Mouse (Mus musculus): ENCODE results near the gene Gm12248. TPM values are rescaled to one million over a fixed set of nuclear protein-coding genes. Genes with fewer than 3 reads are reported as not detected.

Gm12248 gene
- polyA plus RNA-seq, 1 experiment from 2014 or later = not detected

- Histone ChIP-seq H3K36me3 (no peaks in the 10 kb centered on the region), H3K27ac (peak overlapping the region; percentile 67), H3K4me2 (no peak overlapping the region), H3K9me3 (no peaks in the 10 kb centered on the region), H3K4me3 (replicated peaks) (no peak overlapping the region), H3K4me1 (peaks cover 27% of the 10 kb centered on the region), H3K9ac (no peak overlapping the region), H3K27me3 (replicated peaks) (no peaks in the 10 kb centered on the region)
- 40% methylated on average over 3 of the region's 3 CpGs for WGBS
- ATAC-seq (ENCODE audit: insufficient read depth, low FRiP score, low read depth) = peak; percentile 20; the same call in 1 of the 2 replicates
These were observed 66.6 kb downstream of the Gm12248 start for GRCm38 (mm10) chr11:58026337-58026736.

GRCm38 (mm10) chr11:58025881-58026280 lies 67.1 kb downstream of the Gm12248 start:
- H3K27me3 ChIP-seq (replicated peaks) = no peaks in the 10 kb centered on the region
- no peak overlapping the region for H3K9ac ChIP-seq
- peak overlapping the region; percentile 67 for H3K27ac ChIP-seq
- WGBS = 70% methylated on average over 4 of the region's 4 CpGs
- peaks cover 28% of the 10 kb centered on the region for H3K4me1 ChIP-seq
- H3K4me3 ChIP-seq (replicated peaks) = no peak overlapping the region
- H3K4me2 ChIP-seq = no peak overlapping the region
- no peak for ATAC-seq (ENCODE audit: insufficient read depth, low FRiP score, low read depth)
- no peaks in the 10 kb centered on the region for H3K36me3 ChIP-seq
- no peaks in the 10 kb centered on the region for H3K9me3 ChIP-seq

GRCm38 (mm10) chr11:58024671-58025070 lies 68.3 kb downstream of the Gm12248 start:
- Histone ChIP-seq H3K9ac (no peak overlapping the region), H3K4me1 (peaks cover 28% of the 10 kb centered on the region), H3K4me3 (replicated peaks) (no peak overlapping the region), H3K36me3 (no peaks in the 10 kb centered on the region), H3K27me3 (replicated peaks) (no peaks in the 10 kb centered on the region), H3K27ac (0 out of 2 replicates have a peak overlapping the region, but pooled peaks have one; percentile 14), H3K9me3 (no peaks in the 10 kb centered on the region), H3K4me2 (no peak overlapping the region)
- no peak for ATAC-seq (ENCODE audit: insufficient read depth, low FRiP score, low read depth)
- WGBS = 69% methylated on average over 2 of the region's 2 CpGs

GRCm38 (mm10) chr11:58024271-58024670 lies 68.7 kb downstream of the Gm12248 start:
- Histone ChIP-seq H3K4me2 (no peak overlapping the region), H3K36me3 (no peaks in the 10 kb centered on the region), H3K27ac (0 out of 2 replicates have a peak overlapping the region, but pooled peaks have one; percentile 14), H3K4me1 (peaks cover 28% of the 10 kb centered on the region), H3K4me3 (replicated peaks) (no peak overlapping the region), H3K9me3 (no peaks in the 10 kb centered on the region), H3K27me3 (replicated peaks) (no peaks in the 10 kb centered on the region), H3K9ac (no peak overlapping the region)
- ATAC-seq (ENCODE audit: insufficient read depth, low FRiP score, low read depth) = no peak
- WGBS = 63% methylated on average over 1 of the region's 1 CpGs

- no peaks in the 10 kb centered on the region for H3K9me3 ChIP-seq
- H3K36me3 ChIP-seq = no peaks in the 10 kb centered on the region
- H3K4me2 ChIP-seq = peak overlapping the region; percentile 9; the same call in 1 of the 2 replicates
- peaks cover 44% of the 10 kb centered on the region for H3K4me1 ChIP-seq
- no peak overlapping the region for H3K4me3 ChIP-seq (replicated peaks)
- WGBS = 13% methylated on average over 2 of the region's 2 CpGs
- peak overlapping the region; percentile 67 for H3K27ac ChIP-seq
- ATAC-seq (ENCODE audit: insufficient read depth, low FRiP score, low read depth) = peak; percentile 76
- no peak overlapping the region for H3K9ac ChIP-seq
- H3K27me3 ChIP-seq (replicated peaks) = no peaks in the 10 kb centered on the region
These were observed 71.3 kb downstream of the Gm12248 start for GRCm38 (mm10) chr11:58021618-58022017.

- Histone ChIP-seq H3K9me3 (no peaks in the 10 kb centered on the region), H3K4me1 (peaks cover 47% of the 10 kb centered on the region), H3K4me2 (peak overlapping the region; percentile 9; the same call in 1 of the 2 replicates), H3K4me3 (replicated peaks) (no peak overlapping the region), H3K36me3 (no peaks in the 10 kb centered on the region), H3K9ac (no peak overlapping the region), H3K27me3 (replicated peaks) (no peaks in the 10 kb centered on the region), H3K27ac (peak overlapping the region; percentile 67)
- ATAC-seq (ENCODE audit: insufficient read depth, low FRiP score, low read depth) = no peak
- WGBS = 31% methylated on average over 1 of the region's 1 CpGs
These were observed 71.8 kb downstream of the Gm12248 start for GRCm38 (mm10) chr11:58021095-58021494.

GRCm38 (mm10) chr11:58018701-58019100 lies 74.2 kb downstream of the Gm12248 start:
- ATAC-seq (ENCODE audit: insufficient read depth, low FRiP score, low read depth) = no peak
- Histone ChIP-seq H3K27ac (no peak overlapping the region), H3K9me3 (no peaks in the 10 kb centered on the region), H3K36me3 (no peaks in the 10 kb centered on the region), H3K4me2 (no peak overlapping the region), H3K27me3 (replicated peaks) (no peaks in the 10 kb centered on the region), H3K4me3 (replicated peaks) (no peak overlapping the region), H3K9ac (no peak overlapping the region), H3K4me1 (peaks cover 48% of the 10 kb centered on the region)
- 73% methylated on average over 4 of the region's 4 CpGs for WGBS

GRCm38 (mm10) chr11:58018287-58018686 lies 74.6 kb downstream of the Gm12248 start:
- no peak for ATAC-seq (ENCODE audit: insufficient read depth, low FRiP score, low read depth)
- 45% methylated on average over 2 of the region's 2 CpGs for WGBS
- Histone ChIP-seq H3K4me3 (replicated peaks) (no peak overlapping the region), H3K4me1 (peaks cover 48% of the 10 kb centered on the region), H3K4me2 (no peak overlapping the region), H3K27ac (peak overlapping the region; percentile 12; the same call in 1 of the 2 replicates), H3K9ac (no peak overlapping the region), H3K36me3 (no peaks in the 10 kb centered on the region), H3K27me3 (replicated peaks) (no peaks in the 10 kb centered on the region), H3K9me3 (no peaks in the 10 kb centered on the region)

- no peaks in the 10 kb centered on the region for H3K36me3 ChIP-seq
- ATAC-seq (ENCODE audit: insufficient read depth, low FRiP score, low read depth) = no peak
- no peaks in the 10 kb centered on the region for H3K27me3 ChIP-seq (replicated peaks)
- H3K27ac ChIP-seq = peak overlapping the region; percentile 21; the same call in 1 of the 2 replicates
- no peak overlapping the region for H3K4me2 ChIP-seq
- peaks cover 51% of the 10 kb centered on the region for H3K4me1 ChIP-seq
- H3K9me3 ChIP-seq = no peaks in the 10 kb centered on the region
- no peak overlapping the region for H3K4me3 ChIP-seq (replicated peaks)
- no peak overlapping the region for H3K9ac ChIP-seq
- 39% methylated on average over 1 of the region's 1 CpGs for WGBS
These were observed 75.5 kb downstream of the Gm12248 start for GRCm38 (mm10) chr11:58017422-58017821.

- Histone ChIP-seq H3K9ac (no peak overlapping the region), H3K36me3 (no peaks in the 10 kb centered on the region), H3K4me1 (peaks cover 47% of the 10 kb centered on the region), H3K27me3 (replicated peaks) (no peaks in the 10 kb centered on the region), H3K9me3 (no peaks in the 10 kb centered on the region), H3K27ac (no peak overlapping the region), H3K4me3 (replicated peaks) (no peak overlapping the region), H3K4me2 (no peak overlapping the region)
- WGBS = 50% methylated on average over 3 of the region's 3 CpGs
- ATAC-seq (ENCODE audit: insufficient read depth, low FRiP score, low read depth) = no peak
These were observed 76.6 kb downstream of the Gm12248 start for GRCm38 (mm10) chr11:58016371-58016770.

- H3K4me3 ChIP-seq (replicated peaks) = no peak overlapping the region
- peaks cover 43% of the 10 kb centered on the region for H3K4me1 ChIP-seq
- 62% methylated on average over 2 of the region's 2 CpGs for WGBS
- H3K36me3 ChIP-seq = no peaks in the 10 kb centered on the region
- no peaks in the 10 kb centered on the region for H3K27me3 ChIP-seq (replicated peaks)
- no peaks in the 10 kb centered on the region for H3K9me3 ChIP-seq
- H3K27ac ChIP-seq = no peak overlapping the region
- ATAC-seq (ENCODE audit: insufficient read depth, low FRiP score, low read depth) = no peak
- no peak overlapping the region for H3K4me2 ChIP-seq
- H3K9ac ChIP-seq = no peak overlapping the region
These were observed 77.6 kb downstream of the Gm12248 start for GRCm38 (mm10) chr11:58015339-58015738.

- ATAC-seq (ENCODE audit: insufficient read depth, low FRiP score, low read depth) = no peak
- no peaks in the 10 kb centered on the region for H3K27me3 ChIP-seq (replicated peaks)
- 58% methylated on average over 1 of the region's 1 CpGs for WGBS
- no peaks in the 10 kb centered on the region for H3K9me3 ChIP-seq
- H3K9ac ChIP-seq = no peak overlapping the region
- H3K27ac ChIP-seq = no peak overlapping the region
- no peak overlapping the region for H3K4me2 ChIP-seq
- no peaks in the 10 kb centered on the region for H3K36me3 ChIP-seq
- H3K4me1 ChIP-seq = peaks cover 40% of the 10 kb centered on the region
- no peak overlapping the region for H3K4me3 ChIP-seq (replicated peaks)
These were observed 78.3 kb downstream of the Gm12248 start for GRCm38 (mm10) chr11:58014604-58015003.
